Mouse (Mus musculus) midbrain, embryonic 16.5 days (tissue): ENCODE data around the gene Lmln. TPM values are rescaled to one million over a fixed set of nuclear protein-coding genes. Genes with fewer than 3 reads are reported as not detected.
A peak's percentile ranks its signal among the peaks of the same experiment; 100 is the strongest.

Experiments used
- ATAC-seq: fragments of 200-750 bp; cut with Nextera tagmentation; 2 replicates; pipeline ENCODE4 v1.8.0; 2017; ENCODE audit warnings: moderate TSS enrichment
- H3K27ac ChIP-seq: fragments of 300-500 bp; sonication (generic); 2 replicates; pipeline ENCODE4 v1.5.1; 2014; ENCODE audit warnings: mild to moderate bottlenecking, low read length, mixed read lengths
- H3K27me3 ChIP-seq: fragments of 300-500 bp; sonication (generic); 2 replicates; pipeline ENCODE4 v1.6.1; 2014; ENCODE audit warnings: low read depth, low read length, mixed read lengths; ENCODE audit not compliant: control insufficient read depth, insufficient read depth
- H3K36me3 ChIP-seq: fragments of 300-500 bp; sonication (generic); 2 replicates; pipeline ENCODE4 v1.6.1; 2014; ENCODE audit warnings: mild to moderate bottlenecking, low read length, moderate library complexity, mixed read lengths; ENCODE audit not compliant: control insufficient read depth, insufficient read depth
- H3K4me1 ChIP-seq: fragments of 300-500 bp; sonication (generic); 2 replicates; pipeline ENCODE4 v1.6.1; 2014; ENCODE audit warnings: mild to moderate bottlenecking, low read length, mixed read lengths; ENCODE audit not compliant: control insufficient read depth, insufficient read depth
- H3K4me2 ChIP-seq: fragments of 300-500 bp; sonication (generic); 2 replicates; pipeline ENCODE4 v1.6.1; 2014; ENCODE audit warnings: mild to moderate bottlenecking, low read length, mixed read lengths
- H3K4me3 ChIP-seq: fragments of 300-500 bp; sonication (generic); 2 replicates; pipeline ENCODE4 v1.5.1; 2014; ENCODE audit warnings: low read depth, mild to moderate bottlenecking, low read length, moderate library complexity, mixed read lengths
- H3K9ac ChIP-seq: fragments of 300-500 bp; sonication (generic); 2 replicates; pipeline ENCODE4 v1.6.1; 2014; ENCODE audit warnings: low read depth, low read length, mixed read lengths
- H3K9me3 ChIP-seq: fragments of 300-500 bp; sonication (generic); replicated peaks from 2 replicates; pipeline ENCODE4 v1.6.1; 2014; ENCODE audit warnings: mild to moderate bottlenecking, low read length, mixed read lengths; ENCODE audit not compliant: control insufficient read depth, poor library complexity, severe bottlenecking
- WGBS: fragments of 180-500 bp; shearing (Covaris S2); extraction: QIAGEN DNeasy Blood & Tissue Kit; methylation state at CpG from one replicate; pipeline ENCODE4 v1.1.7; 2014; 5-methylcytosine and 5-hydroxymethylcytosine counted together
- polyA plus RNA-seq: library from polyadenylated mRNA; unstranded; fragments of >200 nt; fragmentation: Nextera tagmentation; extraction: Ambion mirVana; gene quantifications from 2 replicates; pipeline ENCODE4 v1.2.1, GENCODE M21; 2015

Gene Lmln
- polyA plus RNA-seq, result 3.1 and 4.3 TPM in 2 replicates

DNA sequence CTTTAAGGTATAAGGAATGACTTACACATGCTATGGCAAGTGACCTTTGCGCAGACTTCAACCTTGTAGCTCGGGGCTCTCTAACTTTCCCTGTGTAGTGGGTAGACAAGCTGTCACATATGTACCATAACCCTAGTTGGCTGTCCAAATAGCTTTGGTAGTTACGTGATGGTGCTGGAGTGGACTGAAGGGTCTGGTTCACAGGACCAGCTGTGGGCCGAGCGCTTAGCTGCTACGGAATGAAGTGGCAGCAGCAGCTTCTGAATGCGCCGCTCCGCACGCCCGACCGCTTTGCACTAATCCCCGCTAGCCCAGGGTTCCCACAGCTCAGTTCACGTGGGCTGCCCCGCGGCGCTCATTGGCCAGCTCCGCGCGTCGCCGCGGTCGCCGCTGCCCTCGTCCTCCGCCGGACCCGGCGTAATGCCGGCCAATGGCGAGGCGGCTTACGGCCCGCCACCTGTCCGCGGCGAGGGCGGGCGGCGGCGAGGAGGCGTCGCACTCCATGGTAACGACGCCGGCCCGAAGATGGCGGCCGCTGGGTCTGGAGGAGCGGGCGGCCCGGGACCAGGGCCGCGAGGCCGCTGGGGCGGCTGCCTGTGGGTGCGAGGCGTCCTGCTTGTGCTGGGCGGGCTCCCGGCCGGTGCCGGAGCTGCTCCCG lies at the start of gene Lmln:
Gene Lmln (plus strand): TSS at position 498 of the 658 bp plus-strand sequence.
- peak within 1 kb of the TSS; percentile 84 for H3K27ac ChIP-seq
- peak within 1 kb of the TSS; percentile 88 for H3K4me3 ChIP-seq
- peak within 1 kb of the TSS; percentile 76 for H3K4me2 ChIP-seq
- H3K36me3 ChIP-seq, result peaks cover 13% of the 10 kb centered on the region
- H3K4me1 ChIP-seq, result peaks cover 26% of the 10 kb centered on the region
- no peaks in the 10 kb centered on the region for H3K27me3 ChIP-seq
- WGBS, result under 1% methylated on average over 62 of the region's 64 CpGs
- no peaks in the 10 kb centered on the region for H3K9me3 ChIP-seq
- ATAC-seq, result peak; percentile 96
- H3K9ac ChIP-seq, result peak within 1 kb of the TSS; percentile 82

DNA sequence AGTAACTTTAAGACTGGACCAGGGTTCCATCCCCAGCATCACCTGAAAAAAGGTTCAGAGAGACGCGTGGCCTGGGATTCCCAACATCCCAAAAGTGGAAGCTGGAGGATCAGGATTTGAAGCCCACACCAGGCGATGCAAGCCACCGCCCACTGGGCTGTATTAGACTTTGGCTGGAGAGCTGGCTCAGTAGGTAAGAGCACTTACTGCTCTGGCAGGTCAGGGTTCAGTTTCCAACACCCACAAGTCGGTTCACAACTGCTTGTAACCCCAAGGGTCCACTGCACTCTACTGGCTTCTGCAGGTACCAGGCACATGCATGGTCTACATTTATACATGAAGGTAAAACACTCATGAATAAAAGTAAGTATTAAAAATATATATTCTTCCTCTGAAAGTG lies 48.5 kb upstream of the Lmln start:
- no peak overlapping the region for H3K9ac ChIP-seq
- WGBS, result 95% methylated on average over 5 of the region's 5 CpGs
- H3K9me3 ChIP-seq, result no peaks in the 10 kb centered on the region
- H3K27me3 ChIP-seq, result no peaks in the 10 kb centered on the region
- ATAC-seq, result no peak
- H3K4me2 ChIP-seq, result no peak overlapping the region
- H3K36me3 ChIP-seq, result peaks cover 21% of the 10 kb centered on the region; the same call in 1 of the 2 replicates
- no peak overlapping the region for H3K27ac ChIP-seq
- H3K4me3 ChIP-seq, result no peak overlapping the region
- H3K4me1 ChIP-seq, result no peaks in the 10 kb centered on the region

DNA sequence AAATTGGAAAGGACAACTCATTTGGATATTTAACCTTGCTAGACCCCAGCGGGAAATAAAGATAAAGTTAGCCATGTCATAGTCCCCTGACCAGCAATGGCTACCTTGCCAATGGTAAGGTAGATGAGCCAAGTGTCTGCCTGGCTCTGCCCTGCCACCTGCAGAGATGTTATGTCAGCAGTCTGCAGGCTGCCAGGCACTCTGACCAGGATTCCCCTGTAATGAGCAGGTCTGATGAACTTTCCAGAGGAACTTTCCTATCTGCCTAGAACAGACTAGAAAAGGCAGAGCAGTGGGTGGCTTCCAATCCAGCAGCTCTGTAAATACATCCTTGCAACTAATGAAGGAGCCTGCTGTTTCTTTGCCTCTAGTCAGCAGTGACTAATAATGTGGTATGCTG lies 47.4 kb upstream of the Lmln start:
- no peaks in the 10 kb centered on the region for H3K4me1 ChIP-seq
- no peak for ATAC-seq
- 89% methylated on average over 1 of the region's 1 CpGs for WGBS
- no peak overlapping the region for H3K4me2 ChIP-seq
- peaks cover 14% of the 10 kb centered on the region; the same call in 1 of the 2 replicates for H3K36me3 ChIP-seq
- no peaks in the 10 kb centered on the region for H3K27me3 ChIP-seq
- no peaks in the 10 kb centered on the region for H3K9me3 ChIP-seq
- H3K4me3 ChIP-seq, result no peak overlapping the region
- no peak overlapping the region for H3K9ac ChIP-seq
- H3K27ac ChIP-seq, result no peak overlapping the region

DNA sequence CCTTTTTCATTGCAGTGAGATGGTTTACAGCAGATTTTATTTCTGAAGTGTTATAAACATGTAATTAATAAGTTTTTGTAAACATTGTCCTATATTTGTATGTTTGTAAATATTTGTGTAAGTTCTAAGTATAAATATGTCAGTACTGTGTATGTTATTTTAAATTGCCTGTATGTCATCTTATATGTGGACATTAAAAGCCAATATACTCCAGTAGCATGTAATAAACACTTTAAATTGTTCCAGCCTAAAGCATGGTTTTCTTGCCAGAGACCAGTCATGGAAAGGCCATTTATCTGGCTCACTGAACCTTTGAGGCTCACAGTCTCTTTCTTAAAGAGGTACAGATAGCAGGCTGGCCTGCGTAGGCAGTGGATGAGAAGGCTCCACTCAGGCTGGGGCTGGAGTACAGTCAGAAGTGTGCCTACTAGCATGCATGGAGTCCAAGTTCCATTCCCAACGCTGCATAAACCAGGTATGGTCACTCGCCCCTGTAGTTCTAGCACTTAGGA lies 46.9 kb upstream of the Lmln start:
- Histone ChIP-seq H3K4me2 (no peak overlapping the region), H3K9me3 (no peaks in the 10 kb centered on the region), H3K9ac (no peak overlapping the region), H3K27ac (no peak overlapping the region), H3K27me3 (no peaks in the 10 kb centered on the region), H3K4me3 (no peak overlapping the region), H3K4me1 (no peaks in the 10 kb centered on the region), H3K36me3 (peaks cover 11% of the 10 kb centered on the region; the same call in 1 of the 2 replicates)
- 99% methylated on average over 3 of the region's 3 CpGs for WGBS
- no peak for ATAC-seq

DNA sequence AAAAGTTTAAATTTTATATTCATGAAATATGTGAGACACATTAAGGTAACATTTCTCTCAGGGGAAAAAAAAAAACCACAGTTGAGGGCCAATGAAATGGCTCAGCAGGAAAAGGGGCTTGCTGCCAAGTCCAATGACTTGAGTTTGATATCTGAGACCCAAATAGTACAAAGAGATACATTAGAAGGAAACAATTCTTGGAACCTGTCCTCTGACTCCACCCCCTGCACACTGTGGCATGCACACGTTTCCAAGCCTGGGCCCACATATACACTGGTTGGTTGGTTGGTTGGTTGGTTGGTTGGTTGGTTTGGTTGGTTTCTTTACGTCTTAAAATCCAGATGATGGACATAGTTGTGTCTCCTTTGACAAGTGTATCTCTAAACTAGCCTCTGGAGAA lies 46.3 kb upstream of the Lmln start:
- H3K27me3 ChIP-seq, result no peaks in the 10 kb centered on the region
- no peaks in the 10 kb centered on the region for H3K9me3 ChIP-seq
- no peak overlapping the region for H3K4me2 ChIP-seq
- no peak for ATAC-seq
- peaks cover 11% of the 10 kb centered on the region; the same call in 1 of the 2 replicates for H3K36me3 ChIP-seq
- H3K9ac ChIP-seq, result no peak overlapping the region
- H3K4me1 ChIP-seq, result no peaks in the 10 kb centered on the region
- no peak overlapping the region for H3K4me3 ChIP-seq
- no peak overlapping the region for H3K27ac ChIP-seq
- WGBS, result 88% methylated on average over 2 of the region's 2 CpGs

DNA sequence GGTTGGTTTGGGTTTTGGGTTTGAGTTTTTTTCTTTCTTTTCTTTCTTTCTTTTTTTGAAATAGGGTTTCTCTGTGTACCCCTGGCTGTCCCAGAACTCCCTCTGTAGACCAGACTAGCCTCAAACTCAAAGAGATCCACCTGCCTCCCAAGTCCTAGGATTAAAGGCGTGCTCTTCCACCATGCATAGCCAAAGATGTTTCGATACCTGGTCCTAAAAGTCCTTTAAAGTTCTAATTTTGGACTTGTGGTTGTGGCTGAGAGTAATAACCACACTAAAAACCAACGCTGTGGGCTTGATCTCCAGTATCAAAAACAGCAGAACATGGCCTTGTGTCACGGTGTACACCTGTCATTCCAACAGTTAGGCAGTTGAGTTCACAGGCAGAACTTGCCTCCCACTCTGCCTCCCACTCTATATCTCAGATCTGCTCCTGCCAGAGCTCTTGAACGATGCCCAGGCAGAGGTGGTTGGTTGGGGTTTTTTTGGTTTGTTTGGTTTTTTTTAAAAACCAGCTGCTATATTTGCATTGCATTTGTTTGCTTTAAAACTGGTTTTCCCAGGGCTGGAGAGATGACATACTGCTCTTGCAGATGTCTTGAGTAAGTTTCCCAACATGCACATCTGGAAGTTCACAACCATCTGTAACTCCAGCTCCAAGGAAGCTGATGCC lies 44.5 kb upstream of the Lmln start:
- no peaks in the 10 kb centered on the region for H3K4me1 ChIP-seq
- ATAC-seq, result no peak
- H3K4me2 ChIP-seq, result no peak overlapping the region
- H3K36me3 ChIP-seq, result peaks cover 11% of the 10 kb centered on the region; the same call in 1 of the 2 replicates
- H3K9me3 ChIP-seq, result no peaks in the 10 kb centered on the region
- H3K27me3 ChIP-seq, result no peaks in the 10 kb centered on the region
- no peak overlapping the region for H3K4me3 ChIP-seq
- no peak overlapping the region for H3K27ac ChIP-seq
- H3K9ac ChIP-seq, result no peak overlapping the region
- WGBS, result 96% methylated on average over 5 of the region's 5 CpGs

DNA sequence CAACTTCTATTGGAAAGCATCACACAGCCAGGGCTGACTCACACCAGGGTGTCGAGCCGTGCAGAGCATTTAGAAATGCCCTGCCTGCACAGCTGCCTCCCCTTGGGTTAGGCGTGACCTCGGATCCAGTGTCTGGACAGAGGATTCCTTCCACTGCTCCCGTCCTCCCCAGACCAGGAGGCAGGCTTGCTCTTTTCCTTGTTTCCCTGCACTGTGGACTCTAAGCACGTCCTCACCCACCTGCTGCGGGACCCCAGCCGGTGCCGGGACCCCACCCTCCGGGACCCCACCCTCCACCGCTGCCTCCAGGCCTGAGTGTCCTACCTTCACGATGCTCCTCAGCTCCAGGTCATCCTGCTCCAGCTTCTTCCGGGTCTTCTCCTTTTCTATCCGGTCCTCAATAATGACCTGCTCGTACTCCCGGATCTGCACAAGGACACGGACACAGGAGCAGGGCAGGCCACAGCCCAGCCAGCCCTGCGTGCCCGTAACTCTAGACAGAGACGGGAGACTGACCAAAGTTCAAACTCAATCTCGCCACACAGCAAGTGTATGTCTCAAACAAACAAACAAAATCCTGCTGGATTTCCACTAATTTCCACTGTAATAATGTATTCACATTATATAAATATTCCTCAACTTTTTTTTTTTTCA lies 43.1 kb upstream of the Lmln start:
- Histone ChIP-seq H3K9me3 (no peaks in the 10 kb centered on the region), H3K27ac (no peak overlapping the region), H3K4me1 (no peaks in the 10 kb centered on the region), H3K36me3 (0 out of 2 replicates have a peak, but pooled peaks cover under 1% of the 10 kb centered on the region), H3K4me2 (no peak overlapping the region), H3K4me3 (no peak overlapping the region), H3K9ac (no peak overlapping the region), H3K27me3 (no peaks in the 10 kb centered on the region)
- no peak for ATAC-seq
- 77% methylated on average over 21 of the region's 21 CpGs for WGBS

DNA sequence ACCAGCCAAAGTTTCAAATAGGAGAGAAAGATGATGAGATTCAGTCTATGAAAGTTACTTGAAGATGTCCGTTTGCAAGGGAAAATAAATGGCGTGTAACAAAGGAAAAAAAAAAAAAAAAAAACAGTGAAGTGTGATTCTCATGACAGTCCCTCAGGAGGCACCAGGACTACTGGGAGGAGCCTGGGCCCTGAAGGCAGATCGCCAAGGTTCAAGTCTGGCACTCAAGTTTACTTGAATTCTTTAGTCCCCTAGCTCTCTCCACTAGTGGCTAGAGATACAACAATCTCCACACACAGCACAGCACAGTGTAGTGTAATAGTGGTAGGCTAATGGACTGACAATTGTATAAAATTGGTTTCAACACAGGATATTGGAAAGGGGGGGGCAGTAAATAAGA lies 40.9 kb upstream of the Lmln start:
- no peak overlapping the region for H3K4me3 ChIP-seq
- H3K9me3 ChIP-seq, result no peaks in the 10 kb centered on the region
- ATAC-seq, result no peak
- H3K9ac ChIP-seq, result no peak overlapping the region
- H3K36me3 ChIP-seq, result no peaks in the 10 kb centered on the region
- no peaks in the 10 kb centered on the region for H3K27me3 ChIP-seq
- WGBS, result 87% methylated on average over 3 of the region's 3 CpGs
- no peaks in the 10 kb centered on the region for H3K4me1 ChIP-seq
- no peak overlapping the region for H3K4me2 ChIP-seq
- H3K27ac ChIP-seq, result no peak overlapping the region

DNA sequence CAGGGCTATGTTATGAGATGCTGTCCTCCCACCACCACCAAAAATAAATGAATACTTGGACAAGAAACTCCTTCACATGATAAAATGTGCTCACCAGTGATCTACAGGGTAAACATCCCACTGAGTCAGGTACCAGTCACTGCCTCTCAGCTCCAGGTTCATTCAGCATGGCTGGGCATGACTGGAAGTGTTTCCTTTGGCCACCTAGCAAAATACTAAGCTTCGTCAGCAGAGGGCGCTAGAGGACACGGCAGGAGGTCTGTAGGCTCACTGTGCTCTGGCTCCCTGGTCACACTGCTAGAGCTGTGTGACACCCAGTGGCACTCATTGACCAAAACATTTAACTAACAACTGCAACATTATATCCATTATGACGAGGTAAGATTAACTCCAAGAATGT lies 38.6 kb upstream of the Lmln start:
- H3K9me3 ChIP-seq, result no peaks in the 10 kb centered on the region
- no peak overlapping the region for H3K4me3 ChIP-seq
- H3K4me1 ChIP-seq, result no peaks in the 10 kb centered on the region
- no peak overlapping the region for H3K4me2 ChIP-seq
- WGBS, result 3% methylated on average over 4 of the region's 4 CpGs
- H3K36me3 ChIP-seq, result no peaks in the 10 kb centered on the region
- no peak for ATAC-seq
- H3K27me3 ChIP-seq, result no peaks in the 10 kb centered on the region
- H3K9ac ChIP-seq, result no peak overlapping the region
- H3K27ac ChIP-seq, result no peak overlapping the region
